Mouse (Mus musculus) forebrain, postnatal 0 days (tissue): ENCODE measurements around the gene Gstm7. TPM values are rescaled to one million over a fixed set of nuclear protein-coding genes. Genes with fewer than 3 reads are reported as not detected.
"Not testable (repeated sequence)": the region's sequence is repeated elsewhere in the genome, so short reads cannot be mapped to it uniquely, and the experiment has no call there.

Source experiments
- ATAC-seq: fragments of 200-750 bp; cut with Nextera tagmentation; 2 replicates; pipeline ENCODE4 v1.8.0; 2017; ENCODE audit warnings: mild to moderate bottlenecking, moderate library complexity
- DNase-seq: peaks from one replicate; pipeline ENCODE4 v3.0.0-alpha.2; 2015
- H3K27ac ChIP-seq: fragments of 300-500 bp; sonication (generic); 2 replicates; pipeline ENCODE4 v1.5.1; 2014; ENCODE audit warnings: low read depth, mild to moderate bottlenecking, antibody characterized with exemption, low read length, moderate library complexity, mixed read lengths
- H3K27me3 ChIP-seq: fragments of 300-500 bp; sonication (generic); 2 replicates; pipeline ENCODE4 v1.6.1; 2014; ENCODE audit warnings: mild to moderate bottlenecking, low read length, mixed read lengths; ENCODE audit not compliant: insufficient read depth
- H3K36me3 ChIP-seq: fragments of 300-500 bp; sonication (generic); 2 replicates; pipeline ENCODE4 v1.6.1; 2014; ENCODE audit warnings: mild to moderate bottlenecking, moderate library complexity; ENCODE audit not compliant: insufficient read depth
- H3K4me1 ChIP-seq: fragments of 300-500 bp; sonication (generic); 2 replicates; pipeline ENCODE4 v1.6.1; 2014; ENCODE audit warnings: antibody characterized with exemption; ENCODE audit not compliant: insufficient read depth
- H3K4me2 ChIP-seq: fragments of 300-500 bp; sonication (generic); 2 replicates; pipeline ENCODE4 v1.6.1; 2014; ENCODE audit warnings: low read depth, mild to moderate bottlenecking, moderate library complexity
- H3K4me3 ChIP-seq: fragments of 300-500 bp; sonication (generic); 2 replicates; pipeline ENCODE4 v1.5.1; 2014; ENCODE audit warnings: low read depth, low read length, mixed read lengths
- H3K9ac ChIP-seq: fragments of 300-500 bp; sonication (generic); 2 replicates; pipeline ENCODE4 v1.6.1; 2014; ENCODE audit warnings: mild to moderate bottlenecking
- H3K9me3 ChIP-seq: fragments of 300-500 bp; sonication (generic); 2 replicates; pipeline ENCODE4 v1.6.1; 2016; ENCODE audit warnings: low read length
- CTCF ChIP-seq: sonication (generic); IDR thresholded peaks from 2 replicates; pipeline ENCODE4 v1.5.1; 2016; ENCODE audit warnings: antibody characterized with exemption, control low read depth, low read depth
- WGBS: fragments of 180-500 bp; shearing (Covaris S2); extraction: QIAGEN DNeasy Blood & Tissue Kit; methylation state at CpG from one replicate; pipeline ENCODE4 v1.1.7; 2014; 5-methylcytosine and 5-hydroxymethylcytosine counted together
- polyA plus RNA-seq: library from polyadenylated mRNA; unstranded; fragments of >200 nt; fragmentation: Nextera tagmentation; extraction: Ambion mirVana; gene quantifications from 2 replicates; pipeline ENCODE4 v1.2.1, GENCODE M21; 2015
- total RNA-seq: library from RNA; depleted of rRNA; stranded (reverse); fragments of >200 nt; gene quantifications from 2 replicates; pipeline ENCODE4 v1.2.3, GENCODE M21; 2014

Gene Gstm7
- total and polyA plus RNA-seq, 2 experiments from 2014 or later: 32.2 to 42.4 TPM

DNA sequence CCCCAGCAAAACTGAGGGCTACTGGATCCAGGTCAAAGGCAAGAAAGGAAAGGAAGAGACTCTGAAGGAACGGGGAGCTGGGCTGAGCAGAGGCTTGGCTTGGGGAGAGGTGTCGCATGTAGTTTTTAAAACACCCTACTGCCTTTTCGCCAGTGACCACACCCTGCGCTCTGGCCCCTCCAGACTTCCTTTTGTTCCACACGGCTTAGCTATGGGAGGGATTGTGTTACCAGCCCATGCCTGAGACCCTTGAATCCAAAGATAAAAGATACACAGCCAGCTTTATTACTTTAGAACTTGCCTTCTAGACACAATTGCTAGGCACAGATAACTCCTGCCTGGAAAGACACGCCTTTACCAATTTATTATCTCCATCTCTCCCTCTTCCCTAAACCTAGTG lies 25.7 kb downstream of the Gstm7 start:
- WGBS: 57% methylated on average over 6 of the region's 6 CpGs
- H3K27ac ChIP-seq: no peak overlapping the region

DNA sequence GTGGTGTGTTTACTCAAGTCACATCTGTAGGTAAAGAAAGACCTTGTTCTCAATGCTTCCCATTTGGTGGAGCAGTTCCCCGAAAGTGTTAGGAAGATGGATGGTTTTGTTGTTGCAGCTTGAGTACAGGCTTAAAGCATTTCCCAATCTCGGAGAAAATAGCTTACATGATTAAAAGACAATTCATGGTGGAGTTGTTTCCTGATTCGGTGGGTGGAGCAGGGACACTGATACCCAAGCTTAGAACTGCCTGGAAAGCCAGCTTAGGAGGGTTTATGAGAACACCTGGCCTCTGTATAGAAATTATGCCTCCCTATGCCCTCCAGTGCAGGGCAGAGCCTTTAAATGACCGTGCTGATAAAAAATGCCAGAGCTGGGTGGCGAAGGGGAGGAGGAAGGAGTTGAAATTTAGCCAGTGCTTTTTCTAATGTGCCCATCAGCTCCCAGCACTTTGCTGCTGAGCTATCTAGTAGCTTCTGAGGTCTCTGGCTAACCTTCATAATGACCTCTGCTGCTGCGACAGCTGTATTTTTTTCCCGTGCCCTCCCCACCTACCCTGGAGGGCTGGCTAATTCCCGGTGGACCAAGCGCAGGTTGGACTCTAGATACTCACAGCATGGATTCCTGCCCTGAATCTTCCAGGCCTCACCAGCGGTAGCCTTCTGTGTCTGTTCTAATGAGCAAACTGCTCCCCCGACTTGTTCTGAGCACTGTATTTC lies 30.5 kb downstream of the Gstm7 start:
- H3K36me3 ChIP-seq: no peaks in the 10 kb centered on the region
- no peak overlapping the region for H3K27ac ChIP-seq
- H3K4me1 ChIP-seq: no peaks in the 10 kb centered on the region
- H3K4me2 ChIP-seq: no peak overlapping the region
- H3K4me3 ChIP-seq: no peak overlapping the region
- DNase-seq: no peak
- H3K9me3 ChIP-seq: no peaks in the 10 kb centered on the region
- no peaks in the 10 kb centered on the region for H3K27me3 ChIP-seq
- TF ChIP-seq CTCF: no peak
- H3K9ac ChIP-seq: no peak overlapping the region
- WGBS: 76% methylated on average over 11 of the region's 11 CpGs
- ATAC-seq: no peak

More for the DNA sequence above, 25.7 kb downstream of the Gstm7 start:
- no peaks in the 10 kb centered on the region for H3K4me1 ChIP-seq
- H3K4me2 ChIP-seq: no peak overlapping the region
- H3K27me3 ChIP-seq: no peaks in the 10 kb centered on the region
- no peaks in the 10 kb centered on the region for H3K9me3 ChIP-seq
- no peak overlapping the region for H3K9ac ChIP-seq
- ATAC-seq (no peak), DNase-seq (no peak)
- H3K4me3 ChIP-seq: no peak overlapping the region
- H3K36me3 ChIP-seq: no peaks in the 10 kb centered on the region
- TF ChIP-seq CTCF: no peak

- Histone ChIP-seq H3K27me3 (no peaks in the 10 kb centered on the region), H3K4me2 (no peak overlapping the region), H3K9me3 (no peaks in the 10 kb centered on the region), H3K27ac (no peak overlapping the region), H3K36me3 (no peaks in the 10 kb centered on the region), H3K4me1 (no peaks in the 10 kb centered on the region), H3K9ac (no peak overlapping the region), H3K4me3 (no peak overlapping the region)
- no peak for ATAC-seq
- WGBS: 94% methylated on average over 13 of the region's 13 CpGs
- DNase-seq: no peak
- TF ChIP-seq CTCF: no peak
Observed at GRCm38 (mm10) chr3:107898691-107899090, 32.9 kb downstream of the Gstm7 start.

- Histone ChIP-seq H3K4me1 (no peaks in the 10 kb centered on the region), H3K27ac (peak within 1 kb of the TSS; percentile 76), H3K27me3 (no peaks in the 10 kb centered on the region), H3K4me2 (peak within 1 kb of the TSS; percentile 95), H3K9ac (peak within 1 kb of the TSS; percentile 85), H3K36me3 (no peaks in the 10 kb centered on the region), H3K4me3 (peak within 1 kb of the TSS; percentile 62), H3K9me3 (no peaks in the 10 kb centered on the region)
- ATAC-seq (peak; percentile 98), DNase-seq (peak; percentile 84)
- no peak for TF ChIP-seq CTCF
- WGBS: 4% methylated on average over 40 of the region's 40 CpGs
Observed at GRCm38 (mm10) chr3:107895720-107896569, 35.7 kb downstream of the Gstm7 start, which contains the start of gene Gstm5. Gene Gstm5 (plus strand): TSS chr3:107895821.

- H3K9me3 ChIP-seq: no peaks in the 10 kb centered on the region
- H3K27ac ChIP-seq: no peak overlapping the region
- H3K4me1 ChIP-seq: no peaks in the 10 kb centered on the region
- peak overlapping the region; percentile 95 for H3K4me2 ChIP-seq
- no peak for DNase-seq
- peak overlapping the region; percentile 62 for H3K4me3 ChIP-seq
- 5% methylated on average over 6 of the region's 6 CpGs for WGBS
- TF ChIP-seq CTCF: no peak
- peak; percentile 7 for ATAC-seq
- peak overlapping the region; percentile 85 for H3K9ac ChIP-seq
- no peaks in the 10 kb centered on the region for H3K36me3 ChIP-seq
- no peaks in the 10 kb centered on the region for H3K27me3 ChIP-seq
Observed at GRCm38 (mm10) chr3:107895194-107895719, 36.4 kb downstream of the Gstm7 start.

DNA sequence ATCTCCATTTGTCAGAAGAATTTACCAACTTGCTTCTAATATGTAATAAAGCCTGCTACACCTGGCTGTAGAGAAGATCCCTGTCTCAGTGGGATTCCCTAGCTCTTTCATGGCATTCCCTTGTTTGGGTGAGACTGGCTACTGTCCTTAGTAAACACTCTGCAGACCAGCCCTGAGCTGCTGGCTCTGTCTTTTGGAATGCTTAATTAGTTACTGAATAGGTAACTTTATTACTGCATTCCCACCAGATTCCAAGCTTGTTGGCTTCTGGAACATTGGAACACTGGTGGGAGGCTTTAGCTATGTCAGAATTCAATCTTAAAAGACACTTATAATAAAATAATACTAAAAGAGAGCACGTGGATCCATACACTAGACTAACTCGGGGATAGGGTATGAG lies 42.4 kb downstream of the Gstm7 start:
- not testable (repeated sequence) for H3K4me2 ChIP-seq, ATAC-seq, H3K27ac ChIP-seq, H3K27me3 ChIP-seq, DNase-seq, H3K9ac ChIP-seq, H3K4me3 ChIP-seq, H3K9me3 ChIP-seq, H3K36me3 ChIP-seq, H3K4me1 ChIP-seq
- WGBS: 74% methylated on average over 2 of the region's 2 CpGs
